Mouse (Mus musculus): ENCODE results near the gene Krtap19-1. TPM values are rescaled to one million over a fixed set of nuclear protein-coding genes. Genes with fewer than 3 reads are reported as not detected.

Gene Krtap19-1
- polyA plus RNA-seq, 1 experiment from 2014 or later, result not detected

DNA sequence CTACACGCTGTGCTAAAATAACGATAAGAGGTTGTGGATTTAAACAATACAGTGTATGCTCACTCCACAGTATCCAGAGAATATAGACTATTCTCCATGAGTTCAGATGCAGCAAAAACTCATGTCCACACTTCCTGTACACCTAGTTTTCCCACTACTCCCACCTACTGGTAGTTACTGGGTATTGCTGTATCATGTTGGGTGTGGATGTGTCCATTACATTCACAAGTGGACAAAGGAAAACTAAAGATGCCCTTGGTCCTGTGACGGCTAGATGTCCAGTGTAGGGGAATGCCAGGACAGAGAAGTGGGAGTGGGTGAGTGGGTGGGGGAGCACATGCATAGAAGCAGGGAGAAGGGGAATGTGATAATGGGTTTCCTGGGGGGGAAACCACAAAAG, 45.5 kb downstream of the Krtap19-1 start:
- no peak for ATAC-seq (replicated peaks)

GRCm38 (mm10) chr16:88820066-88820465, 49.1 kb downstream of the Krtap19-1 start, which contains the start of gene Krtap15:
TSS of gene Krtap15 (plus strand) at chr16:88820215.
- no peaks in the 10 kb centered on the region for H3K27me3 ChIP-seq
- H3K4me2 ChIP-seq (replicated peaks), result no peak within 1 kb of the TSS
- H3K4me1 ChIP-seq, result no peaks in the 10 kb centered on the region
- H3K9me3 ChIP-seq, result no peaks in the 10 kb centered on the region
- WGBS, result 81% methylated on average over 3 of the region's 3 CpGs
- H3K36me3 ChIP-seq, result no peaks in the 10 kb centered on the region
- H3K27ac ChIP-seq (replicated peaks), result no peak within 1 kb of the TSS
- no peak within 1 kb of the TSS for H3K9ac ChIP-seq (replicated peaks)
- ATAC-seq (replicated peaks), result no peak
- H3K4me3 ChIP-seq, result no peak within 1 kb of the TSS

More for the DNA sequence above, 45.5 kb downstream of the Krtap19-1 start:
- no peak overlapping the region for H3K4me2 ChIP-seq (replicated peaks)
- no peak overlapping the region for H3K4me3 ChIP-seq
- no peak overlapping the region for H3K27ac ChIP-seq (replicated peaks)
- H3K36me3 ChIP-seq, result no peaks in the 10 kb centered on the region
- WGBS, result 75% methylated on average over 3 of the region's 3 CpGs
- no peaks in the 10 kb centered on the region for H3K9me3 ChIP-seq
- H3K27me3 ChIP-seq, result no peaks in the 10 kb centered on the region
- H3K9ac ChIP-seq (replicated peaks), result no peak overlapping the region
- H3K4me1 ChIP-seq, result no peaks in the 10 kb centered on the region

Other genes with a start within 250 kb of the Krtap19-1 start
- gene 2310079G19Rik, start 241.7 kb downstream of the Krtap19-1 start, polyA plus RNA-seq (2015; fragmentation: Nextera tagmentation; extraction: Ambion mirVana), result not detected in 2 replicates
- gene Krtap26-1, start 221.6 kb downstream of the Krtap19-1 start, polyA plus RNA-seq (2015; fragmentation: Nextera tagmentation; extraction: Ambion mirVana), result not detected in 2 replicates
- not detected in 2 replicates for gene Krtap27-1, start 197.7 kb downstream of the Krtap19-1 start, polyA plus RNA-seq (2015; fragmentation: Nextera tagmentation; extraction: Ambion mirVana)
- not detected in 2 replicates for gene 2310061N02Rik, start 161.4 kb downstream of the Krtap19-1 start, polyA plus RNA-seq (2015; fragmentation: Nextera tagmentation; extraction: Ambion mirVana)
- not detected in 2 replicates for gene Krtap13-1, start 140.5 kb downstream of the Krtap19-1 start, polyA plus RNA-seq (2015; fragmentation: Nextera tagmentation; extraction: Ambion mirVana)
- gene Krtap13, start 117.8 kb downstream of the Krtap19-1 start, polyA plus RNA-seq (2015; fragmentation: Nextera tagmentation; extraction: Ambion mirVana), result not detected in 2 replicates
- not detected in 2 replicates for gene 2310034C09Rik, start 110.6 kb downstream of the Krtap19-1 start, polyA plus RNA-seq (2015; fragmentation: Nextera tagmentation; extraction: Ambion mirVana)
- not detected in 2 replicates for gene 2310057N15Rik, start 95.2 kb downstream of the Krtap19-1 start, polyA plus RNA-seq (2015; fragmentation: Nextera tagmentation; extraction: Ambion mirVana)
- not detected in 2 replicates for gene Gm5965, start 91.5 kb downstream of the Krtap19-1 start, polyA plus RNA-seq (2015; fragmentation: Nextera tagmentation; extraction: Ambion mirVana)
- gene Gm20741, start 57.2 kb downstream of the Krtap19-1 start, polyA plus RNA-seq (2015; fragmentation: Nextera tagmentation; extraction: Ambion mirVana), result not detected in 2 replicates
- not detected in 2 replicates for gene Krtap15, start 49.2 kb downstream of the Krtap19-1 start, polyA plus RNA-seq (2015; fragmentation: Nextera tagmentation; extraction: Ambion mirVana)
- gene Krtap14, start 43.3 kb downstream of the Krtap19-1 start, polyA plus RNA-seq (2015; fragmentation: Nextera tagmentation; extraction: Ambion mirVana), result not detected in 2 replicates
- gene Krtap19-2, start 4.9 kb upstream of the Krtap19-1 start, polyA plus RNA-seq (2015; fragmentation: Nextera tagmentation; extraction: Ambion mirVana), result not detected in 2 replicates
- gene Krtap19-3, start 8.6 kb upstream of the Krtap19-1 start, polyA plus RNA-seq (2015; fragmentation: Nextera tagmentation; extraction: Ambion mirVana), result not detected in 2 replicates
- not detected in 2 replicates for gene Krtap19-4, start 15.7 kb upstream of the Krtap19-1 start, polyA plus RNA-seq (2015; fragmentation: Nextera tagmentation; extraction: Ambion mirVana)
- gene Krtap19-5, start 27.0 kb upstream of the Krtap19-1 start, polyA plus RNA-seq (2015; fragmentation: Nextera tagmentation; extraction: Ambion mirVana), result not detected in 2 replicates
- not detected in 2 replicates for gene Krtap19-9b, start 62.9 kb upstream of the Krtap19-1 start, polyA plus RNA-seq (2015; fragmentation: Nextera tagmentation; extraction: Ambion mirVana)
- not detected in 2 replicates for gene Krtap16-3, start 93.5 kb upstream of the Krtap19-1 start, polyA plus RNA-seq (2015; fragmentation: Nextera tagmentation; extraction: Ambion mirVana)
- gene Krtap22-2, start 141.3 kb upstream of the Krtap19-1 start, polyA plus RNA-seq (2015; fragmentation: Nextera tagmentation; extraction: Ambion mirVana), result not detected in 2 replicates
- not detected in 2 replicates for gene Gm10229, start 145.9 kb upstream of the Krtap19-1 start, polyA plus RNA-seq (2015; fragmentation: Nextera tagmentation; extraction: Ambion mirVana)
- not detected in 2 replicates for gene Krtap6-1, start 162.3 kb upstream of the Krtap19-1 start, polyA plus RNA-seq (2015; fragmentation: Nextera tagmentation; extraction: Ambion mirVana)
- not detected in 2 replicates for gene Gm10228, start 172.1 kb upstream of the Krtap19-1 start, polyA plus RNA-seq (2015; fragmentation: Nextera tagmentation; extraction: Ambion mirVana)
- gene Krtap6-5, start 178.5 kb upstream of the Krtap19-1 start, polyA plus RNA-seq (2015; fragmentation: Nextera tagmentation; extraction: Ambion mirVana), result not detected in 2 replicates
- not detected in 2 replicates for gene 1110025L11Rik, start 194.6 kb upstream of the Krtap19-1 start, polyA plus RNA-seq (2015; fragmentation: Nextera tagmentation; extraction: Ambion mirVana)
- not detected in 2 replicates for gene Krtap6-3, start 214.6 kb upstream of the Krtap19-1 start, polyA plus RNA-seq (2015; fragmentation: Nextera tagmentation; extraction: Ambion mirVana)

Data from forebrain, embryonic 15.5 days (tissue).